Mouse (Mus musculus): ENCODE measurements at regions not wholly inside any gene's neighbourhood (a gene's known extent, or its start where the extent isn't known, plus 50 kb on each side); places are given as distances from the start of the nearest gene placed in this dataset.

- DNase-seq (ENCODE audit: low spot score): no peak
Observed at GRCm38 (mm10) chr1:159398643-159399042, 124.9 kb upstream of the Tnr start.

- DNase-seq (ENCODE audit: low spot score): no peak
Observed at GRCm38 (mm10) chr1:159406317-159406716, 117.3 kb upstream of the Tnr start.

- DNase-seq (ENCODE audit: low spot score): no peak
Observed at GRCm38 (mm10) chr1:159406781-159407180, 116.8 kb upstream of the Tnr start.

- peak; percentile 48 for DNase-seq (ENCODE audit: low spot score)
Observed at GRCm38 (mm10) chr1:159413374-159413773, 110.2 kb upstream of the Tnr start.

GRCm38 (mm10) chr1:159415656-159416055, 107.9 kb upstream of the Tnr start:
- DNase-seq (ENCODE audit: low spot score): no peak

GRCm38 (mm10) chr1:159417176-159417575, 106.4 kb upstream of the Tnr start:
- DNase-seq (ENCODE audit: low spot score): no peak

- DNase-seq (ENCODE audit: low spot score): no peak
Observed at GRCm38 (mm10) chr1:159419301-159419965, 104.1 kb upstream of the Tnr start.

GRCm38 (mm10) chr1:159420189-159420588, 103.4 kb upstream of the Tnr start:
- DNase-seq (ENCODE audit: low spot score): no peak

- no peak for DNase-seq (ENCODE audit: low spot score)
Observed at GRCm38 (mm10) chr1:159423694-159424093, 99.9 kb upstream of the Tnr start.

- no peak for DNase-seq (ENCODE audit: low spot score)
Observed at GRCm38 (mm10) chr1:159429926-159430325, 93.6 kb upstream of the Tnr start.

GRCm38 (mm10) chr1:159433521-159433920, 90.0 kb upstream of the Tnr start:
- DNase-seq (ENCODE audit: low spot score): no peak

GRCm38 (mm10) chr1:159440770-159441169, 82.8 kb upstream of the Tnr start:
- DNase-seq (ENCODE audit: low spot score): no peak

- no peak for DNase-seq (ENCODE audit: low spot score)
Observed at GRCm38 (mm10) chr1:159444093-159444492, 79.5 kb upstream of the Tnr start.

- no peak for DNase-seq (ENCODE audit: low spot score)
Observed at GRCm38 (mm10) chr1:159445465-159445864, 78.1 kb upstream of the Tnr start.

- no peak for DNase-seq (ENCODE audit: low spot score)
Observed at GRCm38 (mm10) chr1:159451462-159451861, 72.1 kb upstream of the Tnr start.

- DNase-seq (ENCODE audit: low spot score): no peak
Observed at GRCm38 (mm10) chr1:159460876-159461275, 62.7 kb upstream of the Tnr start.

- no peak for DNase-seq (ENCODE audit: low spot score)
Observed at GRCm38 (mm10) chr1:159470941-159471340, 52.6 kb upstream of the Tnr start.
